ENCODE assay signal across 26 mouse cellular contexts in genomic region chr11:81915501-81915900, GRCm38 (mm10). TPM values are rescaled to one million over a fixed set of nuclear protein-coding genes. Genes with fewer than 3 reads are reported as not detected.
DNase-seq lines count a peak whose midpoint lies in the region; ATAC-seq and TF ChIP-seq lines count a peak whose summit lies in the region.
"Had no signal": no experiment of that assay in that cellular context is flagged by ENCODE, and none has a peak within 500 bp of the region (broad histone marks: within the 10 kb centered on the region; RNA-seq: fewer than 3 reads in every experiment).

No protein-coding gene starts in this region.

- H3K9me3 ChIP-seq in hindbrain, embryonic 13.5 days, result no peaks in the 10 kb centered on the region
- no peaks in the 10 kb centered on the region for H3K9me3 ChIP-seq in hindbrain, embryonic 12.5 days (replicated peaks)
- H3K9me3 ChIP-seq in neural tube, embryonic 13.5 days, result no peaks in the 10 kb centered on the region
- no peaks in the 10 kb centered on the region for H3K9me3 ChIP-seq in midbrain, postnatal 0 days (ENCODE audit: low read length)
- H3K9me3 ChIP-seq: embryonic facial prominence, embryonic 10.5 days; forebrain, embryonic 10.5 days; heart, embryonic 12.5 days had no signal

- H3K9ac ChIP-seq in hindbrain, embryonic 13.5 days, result peak overlapping the region; percentile 46; the same call in 1 of the 2 replicates
- no peak overlapping the region for H3K9ac ChIP-seq in hindbrain, embryonic 12.5 days
- H3K9ac ChIP-seq in neural tube, embryonic 13.5 days, result no peak overlapping the region
- H3K9ac ChIP-seq in midbrain, postnatal 0 days (replicated peaks; ENCODE audit: low read length, poor library complexity, severe bottlenecking), result no peak overlapping the region
- H3K9ac ChIP-seq: heart, embryonic 12.5 days had no signal

- WGBS in hindbrain, embryonic 13.5 days, result 29% methylated on average over 6 of the region's 6 CpGs
- 58% methylated on average over 6 of the region's 6 CpGs for WGBS in hindbrain, embryonic 12.5 days
- WGBS in neural tube, embryonic 13.5 days, result 32% methylated on average over 6 of the region's 6 CpGs
- 25% methylated on average over 6 of the region's 6 CpGs for WGBS in midbrain, postnatal 0 days

- no peak overlapping the region for H3K4me3 ChIP-seq in hindbrain, embryonic 13.5 days
- H3K4me3 ChIP-seq in hindbrain, embryonic 12.5 days, result no peak overlapping the region
- H3K4me3 ChIP-seq in neural tube, embryonic 13.5 days, result no peak overlapping the region
- H3K4me3 ChIP-seq in midbrain, postnatal 0 days (ENCODE audit: low read depth, low read length), result no peak overlapping the region
- H3K4me3 ChIP-seq: embryonic facial prominence, embryonic 10.5 days; forebrain, embryonic 10.5 days; heart, embryonic 12.5 days had no signal

- no peaks in the 10 kb centered on the region for H3K27me3 ChIP-seq in hindbrain, embryonic 13.5 days
- H3K27me3 ChIP-seq in hindbrain, embryonic 12.5 days, result no peaks in the 10 kb centered on the region
- no peaks in the 10 kb centered on the region for H3K27me3 ChIP-seq in neural tube, embryonic 13.5 days
- no peaks in the 10 kb centered on the region for H3K27me3 ChIP-seq in midbrain, postnatal 0 days (ENCODE audit: insufficient read depth, low read length)
- H3K27me3 ChIP-seq: heart, embryonic 12.5 days had no signal

- TF ChIP-seq CTCF in midbrain, postnatal 0 days (IDR thresholded peaks at IDR 0.05), result no peak

- no peak for ATAC-seq in hindbrain, embryonic 13.5 days (ENCODE audit: low FRiP score)
- ATAC-seq in hindbrain, embryonic 12.5 days (ENCODE audit: low FRiP score), result no peak
- peak; percentile 53; the same call in 1 of the 2 replicates for ATAC-seq in neural tube, embryonic 13.5 days (ENCODE audit: low read depth)
- no peak for ATAC-seq in midbrain, postnatal 0 days (ENCODE audit: low FRiP score)

- H3K4me2 ChIP-seq in hindbrain, embryonic 13.5 days, result no peak overlapping the region
- H3K4me2 ChIP-seq in hindbrain, embryonic 12.5 days (replicated peaks), result no peak overlapping the region
- no peak overlapping the region for H3K4me2 ChIP-seq in neural tube, embryonic 13.5 days
- no peak overlapping the region for H3K4me2 ChIP-seq in midbrain, postnatal 0 days (ENCODE audit: low read depth, low read length, poor library complexity, severe bottlenecking)
- H3K4me2 ChIP-seq: heart, embryonic 12.5 days had no signal

- peaks cover 15% of the 10 kb centered on the region for H3K4me1 ChIP-seq in hindbrain, embryonic 13.5 days (replicated peaks)
- H3K4me1 ChIP-seq in hindbrain, embryonic 12.5 days, result peaks cover 6% of the 10 kb centered on the region; the same call in 1 of the 2 replicates
- H3K4me1 ChIP-seq in neural tube, embryonic 13.5 days (replicated peaks), result peaks cover 20% of the 10 kb centered on the region
- 0 out of 2 replicates have a peak, but pooled peaks cover 2% of the 10 kb centered on the region for H3K4me1 ChIP-seq in midbrain, postnatal 0 days (ENCODE audit: insufficient read depth, low read length)
- H3K4me1 ChIP-seq: forebrain, embryonic 10.5 days; heart, embryonic 12.5 days had no signal

- intact Hi-C loops in heart, postnatal 10 days (cut with DNase I), result no loop called here

- DNase-seq in neural tube, embryonic 10.5 days (ENCODE audit: extremely low spot score, low spot score), result no peak
- DNase-seq in midbrain, postnatal 0 days (ENCODE audit: low spot score), result peak; percentile 28
- no peak for DNase-seq in heart, postnatal 10 days
- DNase-seq in left cerebral cortex, adult 11 months (ENCODE audit: low spot score), result no peak
- DNase-seq: adrenal gland, postnatal 36 days; cerebellum, adult 11 months; cerebellum, postnatal 10 days; heart, postnatal 14 days; kidney, adult 18-20 months; kidney, postnatal 4 days; liver had no signal

- H3K36me3 ChIP-seq in hindbrain, embryonic 13.5 days, result no peaks in the 10 kb centered on the region
- no peaks in the 10 kb centered on the region for H3K36me3 ChIP-seq in hindbrain, embryonic 12.5 days
- no peaks in the 10 kb centered on the region for H3K36me3 ChIP-seq in neural tube, embryonic 13.5 days
- no peaks in the 10 kb centered on the region for H3K36me3 ChIP-seq in midbrain, postnatal 0 days (ENCODE audit: insufficient read depth, low read length)
- H3K36me3 ChIP-seq: embryonic facial prominence, embryonic 10.5 days; forebrain, embryonic 10.5 days; heart, embryonic 12.5 days had no signal

- peak overlapping the region; percentile 64 for H3K27ac ChIP-seq in hindbrain, embryonic 13.5 days
- no peak overlapping the region for H3K27ac ChIP-seq in hindbrain, embryonic 12.5 days
- peak overlapping the region; percentile 15; the same call in 1 of the 2 replicates for H3K27ac ChIP-seq in neural tube, embryonic 13.5 days (replicated peaks)
- no peak overlapping the region for H3K27ac ChIP-seq in midbrain, postnatal 0 days (ENCODE audit: low read depth, low read length)
- H3K27ac ChIP-seq: embryonic facial prominence, embryonic 10.5 days; forebrain, embryonic 10.5 days; macrophage had no signal

RNA-seq across cellular contexts. Expression of gene Asic2, which starts 52.8 kb away (rescaled TPM):
- 7.0 and 7.7 TPM in 2 replicates for polyA plus RNA-seq in hindbrain, embryonic 13.5 days (2015; fragmentation: Nextera tagmentation; extraction: Ambion mirVana)
- 5.4 and 6.1 TPM in 2 replicates for polyA plus RNA-seq in hindbrain, embryonic 12.5 days (2016; fragmentation: Nextera tagmentation; extraction: Ambion mirVana)
- polyA plus RNA-seq in neural tube, embryonic 13.5 days (2015; fragmentation: Nextera tagmentation; extraction: Ambion mirVana), result 8.6 and 9.1 TPM in 2 replicates
- total RNA-seq in midbrain, postnatal 0 days (2014; rRNA removed), result 60.2 and 63.8 TPM in 2 replicates
- 19.8 and 20.3 TPM in 2 replicates for polyA plus RNA-seq in midbrain, postnatal 0 days (2015; fragmentation: Nextera tagmentation; extraction: Ambion mirVana)
- total RNA-seq in heart, postnatal 10 days (2021), result not detected
- total RNA-seq: granulocyte monocyte progenitor cell, adult 5-6 weeks; heart, postnatal 14 days had no signal
- polyA plus RNA-seq: liver, embryonic 16.5 days; macrophage had no signal

RNA-seq across cellular contexts. Expression of gene 5530401A14Rik, which starts 55.0 kb away (rescaled TPM):
- 0.30 and 0.40 TPM in 2 replicates for polyA plus RNA-seq in hindbrain, embryonic 13.5 days (2015; fragmentation: Nextera tagmentation; extraction: Ambion mirVana)
- 0.10 and 0.22 TPM in 2 replicates for polyA plus RNA-seq in hindbrain, embryonic 12.5 days (2016; fragmentation: Nextera tagmentation; extraction: Ambion mirVana)
- polyA plus RNA-seq in neural tube, embryonic 13.5 days (2015; fragmentation: Nextera tagmentation; extraction: Ambion mirVana), result 0.27 and 0.37 TPM in 2 replicates
- total RNA-seq in midbrain, postnatal 0 days (2014; rRNA removed), result not detected in 2 replicates
- polyA plus RNA-seq in midbrain, postnatal 0 days (2015; fragmentation: Nextera tagmentation; extraction: Ambion mirVana), result 0.38 and 0.67 TPM in 2 replicates
- under 1 TPM in 1 of 2 experiments, not detected in 1; 0.07 TPM for total RNA-seq in heart, postnatal 10 days (2021)
- total RNA-seq: ES-E14; granulocyte monocyte progenitor cell, adult 5-6 weeks had no signal
- polyA plus RNA-seq: forebrain, embryonic 10.5 days; heart, embryonic 12.5 days; kidney, embryonic 16.5 days; liver, embryonic 16.5 days; lung, embryonic 16.5 days; macrophage; spleen, adult 2 months; testis, adult 2 months; urinary bladder, adult 2 months had no signal

Comparison
In these comparisons a context has a peak if more than half of its experiments do, and no peak if none do; other contexts are left out.
1. H3K27ac ChIP-seq: peak in hindbrain, embryonic 13.5 days (single experiment) and neural tube, embryonic 13.5 days (single experiment); none in hindbrain, embryonic 12.5 days (single experiment) and midbrain, postnatal 0 days (single experiment).